Mouse (Mus musculus) kidney, embryonic 16.5 days (tissue): Measurements from ENCODE around the gene Sppl3. TPM values are rescaled to one million over a fixed set of nuclear protein-coding genes. Genes with fewer than 3 reads are reported as not detected.
A peak's percentile ranks its signal among the peaks of the same experiment; 100 is the strongest.

Experiments used
- ATAC-seq: fragments of 200-750 bp; cut with Nextera tagmentation; 2 replicates; pipeline ENCODE4 v1.8.0; 2017; ENCODE audit warnings: moderate TSS enrichment; ENCODE audit not compliant: low FRiP score, low TSS enrichment
- H3K27ac ChIP-seq: fragments of 300-500 bp; sonication (generic); 2 replicates; pipeline ENCODE4 v1.5.1; 2014; ENCODE audit warnings: low read length
- H3K27me3 ChIP-seq: fragments of 300-500 bp; sonication (generic); 2 replicates; pipeline ENCODE4 v1.6.1; 2014; ENCODE audit warnings: low read length, control low read depth, mixed read lengths; ENCODE audit not compliant: insufficient read depth
- H3K36me3 ChIP-seq: fragments of 300-500 bp; sonication (generic); 2 replicates; pipeline ENCODE4 v1.6.1; 2014; ENCODE audit warnings: low read length, control low read depth, mixed read lengths; ENCODE audit not compliant: insufficient read depth
- H3K4me1 ChIP-seq: fragments of 300-500 bp; sonication (generic); 2 replicates; pipeline ENCODE4 v1.6.1; 2014; ENCODE audit warnings: low read length, control low read depth, mixed read lengths; ENCODE audit not compliant: insufficient read depth
- H3K4me2 ChIP-seq: fragments of 300-500 bp; sonication (generic); replicated peaks from 2 replicates; pipeline ENCODE4 v1.6.1; 2014; ENCODE audit warnings: low read depth, low read length
- H3K4me3 ChIP-seq: fragments of 300-500 bp; sonication (generic); 2 replicates; pipeline ENCODE4 v1.5.1; 2014; ENCODE audit warnings: mild to moderate bottlenecking, low read length
- H3K9ac ChIP-seq: fragments of 300-500 bp; sonication (generic); replicated peaks from 2 replicates; pipeline ENCODE4 v1.6.1; 2014; ENCODE audit warnings: low read length
- H3K9me3 ChIP-seq: fragments of 300-500 bp; sonication (generic); 2 replicates; pipeline ENCODE4 v1.6.1; 2016; ENCODE audit warnings: low read length, control low read depth
- WGBS: fragments of 180-500 bp; shearing (Covaris S2); extraction: QIAGEN DNeasy Blood & Tissue Kit; methylation state at CpG from one replicate; pipeline ENCODE4 v1.1.7; 2014; 5-methylcytosine and 5-hydroxymethylcytosine counted together
- polyA plus RNA-seq: library from polyadenylated mRNA; unstranded; fragments of >200 nt; fragmentation: Nextera tagmentation; extraction: Ambion mirVana; gene quantifications from 2 replicates; pipeline ENCODE4 v1.2.1, GENCODE M21; 2015

Sppl3 gene
- polyA plus RNA-seq, 1 experiment from 2014 or later: 12.3 TPM

GRCm38 (mm10) chr5:115139124-115139523 is 128.2 kb downstream of the Sppl3 start:
- Histone ChIP-seq H3K36me3 (no peaks in the 10 kb centered on the region), H3K4me1 (peaks cover 4% of the 10 kb centered on the region; the same call in 1 of the 2 replicates), H3K9ac (no peak overlapping the region), H3K4me3 (no peak overlapping the region), H3K4me2 (no peak overlapping the region), H3K27ac (no peak overlapping the region), H3K9me3 (no peaks in the 10 kb centered on the region), H3K27me3 (no peaks in the 10 kb centered on the region)
- ATAC-seq: no peak
- 55% methylated on average over 4 of the region's 4 CpGs for WGBS

GRCm38 (mm10) chr5:115140726-115141125 is 129.8 kb downstream of the Sppl3 start:
- Histone ChIP-seq H3K9me3 (no peaks in the 10 kb centered on the region), H3K4me2 (no peak overlapping the region), H3K9ac (no peak overlapping the region), H3K27ac (no peak overlapping the region), H3K36me3 (peaks cover 5% of the 10 kb centered on the region; the same call in 1 of the 2 replicates), H3K4me1 (peaks cover 8% of the 10 kb centered on the region; the same call in 1 of the 2 replicates), H3K4me3 (no peak overlapping the region), H3K27me3 (no peaks in the 10 kb centered on the region)
- no peak for ATAC-seq
- 50% methylated on average over 3 of the region's 3 CpGs for WGBS

GRCm38 (mm10) chr5:115142166-115142697 is 131.3 kb downstream of the Sppl3 start:
- no peak overlapping the region for H3K4me2 ChIP-seq
- H3K4me1 ChIP-seq: peaks cover 15% of the 10 kb centered on the region
- no peak overlapping the region for H3K9ac ChIP-seq
- no peaks in the 10 kb centered on the region for H3K27me3 ChIP-seq
- 88% methylated on average over 9 of the region's 9 CpGs for WGBS
- peaks cover 20% of the 10 kb centered on the region for H3K36me3 ChIP-seq
- H3K27ac ChIP-seq: no peak overlapping the region
- H3K9me3 ChIP-seq: no peaks in the 10 kb centered on the region
- no peak for ATAC-seq
- no peak overlapping the region for H3K4me3 ChIP-seq

- Histone ChIP-seq H3K9ac (0 out of 2 replicates have a peak overlapping the region, but pooled peaks have one; percentile 8), H3K4me1 (peaks cover 18% of the 10 kb centered on the region), H3K27me3 (no peaks in the 10 kb centered on the region), H3K9me3 (no peaks in the 10 kb centered on the region), H3K36me3 (peaks cover 33% of the 10 kb centered on the region), H3K4me2 (no peak overlapping the region), H3K27ac (no peak overlapping the region), H3K4me3 (no peak overlapping the region)
- no peak for ATAC-seq
- 67% methylated on average over 10 of the region's 10 CpGs for whole genome bisulfite sequencing
These were observed 132.6 kb downstream of the Sppl3 start for GRCm38 (mm10) chr5:115143552-115143951.

GRCm38 (mm10) chr5:115144471-115144870 is 133.5 kb downstream of the Sppl3 start:
- H3K9me3 ChIP-seq: 0 out of 2 replicates have a peak, but pooled peaks cover 2% of the 10 kb centered on the region
- H3K4me1 ChIP-seq: peaks cover 18% of the 10 kb centered on the region
- WGBS: 68% methylated on average over 6 of the region's 6 CpGs
- H3K36me3 ChIP-seq: peaks cover 40% of the 10 kb centered on the region
- H3K4me3 ChIP-seq: no peak overlapping the region
- H3K27ac ChIP-seq: no peak overlapping the region
- no peak overlapping the region for H3K4me2 ChIP-seq
- no peak overlapping the region; the same call in 1 of the 2 replicates for H3K9ac ChIP-seq
- no peaks in the 10 kb centered on the region for H3K27me3 ChIP-seq
- no peak for ATAC-seq

- 72% methylated on average over 11 of the region's 11 CpGs for WGBS
- Histone ChIP-seq H3K9me3 (0 out of 2 replicates have a peak, but pooled peaks cover 3% of the 10 kb centered on the region), H3K4me1 (peaks cover 23% of the 10 kb centered on the region), H3K36me3 (peaks cover 50% of the 10 kb centered on the region), H3K4me2 (no peak overlapping the region), H3K9ac (no peak overlapping the region), H3K4me3 (no peak overlapping the region), H3K27ac (no peak overlapping the region), H3K27me3 (no peaks in the 10 kb centered on the region)
- ATAC-seq: no peak
These were observed 134.5 kb downstream of the Sppl3 start for GRCm38 (mm10) chr5:115145253-115145968.

GRCm38 (mm10) chr5:115145976-115146746 is 135.2 kb downstream of the Sppl3 start:
- no peak overlapping the region for H3K4me2 ChIP-seq
- no peak overlapping the region for H3K27ac ChIP-seq
- ATAC-seq: no peak
- H3K9ac ChIP-seq: no peak overlapping the region
- H3K36me3 ChIP-seq: peaks cover 56% of the 10 kb centered on the region
- H3K4me3 ChIP-seq: no peak overlapping the region
- H3K4me1 ChIP-seq: peaks cover 28% of the 10 kb centered on the region
- 71% methylated on average over 6 of the region's 6 CpGs for WGBS
- no peaks in the 10 kb centered on the region for H3K27me3 ChIP-seq
- 0 out of 2 replicates have a peak, but pooled peaks cover 3% of the 10 kb centered on the region for H3K9me3 ChIP-seq

- H3K27me3 ChIP-seq: no peaks in the 10 kb centered on the region
- H3K27ac ChIP-seq: no peak overlapping the region
- no peak overlapping the region for H3K9ac ChIP-seq
- 0 out of 2 replicates have a peak, but pooled peaks cover 3% of the 10 kb centered on the region for H3K9me3 ChIP-seq
- peaks cover 33% of the 10 kb centered on the region for H3K4me1 ChIP-seq
- no peak overlapping the region for H3K4me3 ChIP-seq
- H3K36me3 ChIP-seq: peaks cover 56% of the 10 kb centered on the region
- H3K4me2 ChIP-seq: no peak overlapping the region
- ATAC-seq: no peak
These were observed 135.8 kb downstream of the Sppl3 start for GRCm38 (mm10) chr5:115146747-115147130.

GRCm38 (mm10) chr5:115147388-115147787 is 136.5 kb downstream of the Sppl3 start:
- no peak overlapping the region for H3K27ac ChIP-seq

More at GRCm38 (mm10) chr5:115147388-115147787, 136.5 kb downstream of the Sppl3 start:
- H3K36me3 ChIP-seq: peaks cover 56% of the 10 kb centered on the region
- H3K9me3 ChIP-seq: 0 out of 2 replicates have a peak, but pooled peaks cover 3% of the 10 kb centered on the region
- 69% methylated on average over 3 of the region's 3 CpGs for WGBS
- H3K4me3 ChIP-seq: no peak overlapping the region
- ATAC-seq: no peak
- H3K27me3 ChIP-seq: no peaks in the 10 kb centered on the region
- H3K4me2 ChIP-seq: no peak overlapping the region
- no peak overlapping the region for H3K9ac ChIP-seq
- peaks cover 40% of the 10 kb centered on the region for H3K4me1 ChIP-seq
